Mouse (Mus musculus): Measurements from ENCODE around the gene Gpr33.

- TF ChIP-seq POLR2A (IDR thresholded peaks at IDR 0.05; ENCODE audit: insufficient read depth, low read depth, low read length) (no peak), CTCF (IDR thresholded peaks at IDR 0.05) (no peak), EP300 (IDR thresholded peaks at IDR 0.05; ENCODE audit: insufficient read depth, low read depth, low read length) (no peak)
Measured at GRCm38 (mm10) chr12:52014044-52014443, 13.8 kb downstream of the Gpr33 start.
